Mouse (Mus musculus) lung, postnatal 0 days (tissue): Measurements from ENCODE around the gene Rergl. TPM values are rescaled to one million over a fixed set of nuclear protein-coding genes. Genes with fewer than 3 reads are reported as not detected.

Experiments used
- ATAC-seq: fragments of 200-750 bp; cut with Nextera tagmentation; 2 replicates; pipeline ENCODE4 v1.8.0; 2017; ENCODE audit warnings: moderate library complexity
- DNase-seq: peaks from one replicate; pipeline ENCODE4 v3.0.0-alpha.2; 2016; ENCODE audit warnings: low spot score
- H3K27ac ChIP-seq: fragments of 300-500 bp; sonication (generic); 2 replicates; pipeline ENCODE4 v1.5.1; 2014; ENCODE audit warnings: antibody characterized with exemption, mild to moderate bottlenecking, low read length, mixed read lengths
- H3K27me3 ChIP-seq: fragments of 300-500 bp; sonication (generic); replicated peaks from 2 replicates; pipeline ENCODE4 v1.6.1; 2014; ENCODE audit warnings: low read length, mixed read lengths; ENCODE audit not compliant: insufficient read depth
- H3K36me3 ChIP-seq: fragments of 300-500 bp; sonication (generic); 2 replicates; pipeline ENCODE4 v1.6.1; 2014; ENCODE audit warnings: low read length, mixed read lengths; ENCODE audit not compliant: insufficient read depth
- H3K4me1 ChIP-seq: fragments of 300-500 bp; sonication (generic); 2 replicates; pipeline ENCODE4 v1.6.1; 2014; ENCODE audit warnings: antibody characterized with exemption, low read depth, low read length, mixed read lengths; ENCODE audit not compliant: insufficient read depth
- H3K4me2 ChIP-seq: fragments of 300-500 bp; sonication (generic); replicated peaks from 2 replicates; pipeline ENCODE4 v1.6.1; 2014; ENCODE audit warnings: low read depth, mild to moderate bottlenecking, low read length, moderate library complexity, mixed read lengths
- H3K4me3 ChIP-seq: fragments of 300-500 bp; sonication (generic); 2 replicates; pipeline ENCODE4 v1.5.1; 2014; ENCODE audit warnings: low read depth, low read length
- H3K9ac ChIP-seq: fragments of 300-500 bp; sonication (generic); replicated peaks from 2 replicates; pipeline ENCODE4 v1.6.1; 2014; ENCODE audit warnings: low read depth, mild to moderate bottlenecking
- H3K9me3 ChIP-seq: fragments of 300-500 bp; sonication (generic); 2 replicates; pipeline ENCODE4 v1.6.1; 2016; ENCODE audit warnings: low read length, mixed read lengths
- CTCF ChIP-seq: IDR thresholded peaks from 2 replicates; pipeline ENCODE4 v1.5.1; 2016; ENCODE audit warnings: antibody characterized with exemption, mild to moderate bottlenecking
- EP300 ChIP-seq: IDR thresholded peaks from 2 replicates; pipeline ENCODE4 v1.6.1; 2016; ENCODE audit warnings: antibody characterized with exemption, mild to moderate bottlenecking, control low read depth
- WGBS: fragments of 180-500 bp; shearing (Covaris S2); extraction: QIAGEN DNeasy Blood & Tissue Kit; methylation state at CpG from one replicate; pipeline ENCODE4 v1.1.7; 2014; 5-methylcytosine and 5-hydroxymethylcytosine counted together
- polyA plus RNA-seq: library from polyadenylated mRNA; unstranded; fragments of >200 nt; fragmentation: Nextera tagmentation; extraction: Ambion mirVana; gene quantifications from 2 replicates; pipeline ENCODE4 v1.2.1, GENCODE M21; 2015

The Rergl gene
- polyA plus RNA-seq, 1 experiment from 2014 or later: not detected

DNA sequence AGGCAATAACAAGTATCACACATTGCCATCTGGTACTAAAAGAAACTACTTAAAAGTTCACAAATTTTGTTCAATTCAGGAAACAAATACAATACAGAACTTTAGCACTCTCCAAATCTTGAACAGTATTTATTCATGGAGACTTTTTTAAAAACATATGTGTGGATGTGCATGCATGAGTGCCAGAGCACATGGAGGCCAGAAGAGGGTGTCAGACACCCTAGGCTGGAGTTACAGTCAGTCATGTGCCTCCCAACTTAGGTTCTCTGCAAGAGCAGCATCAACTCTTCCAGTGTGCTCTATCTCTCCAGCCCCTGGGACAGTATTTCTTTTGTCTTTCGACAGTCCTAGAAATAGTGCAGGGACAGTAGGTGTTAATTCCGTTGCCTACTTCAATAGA is 37.5 kb downstream of the Rergl start:
- no peak overlapping the region for H3K4me2 ChIP-seq
- H3K9ac ChIP-seq: no peak overlapping the region
- no peak for TF ChIP-seq EP300
- TF ChIP-seq CTCF: no peak
- no peaks in the 10 kb centered on the region for H3K36me3 ChIP-seq
- WGBS: 82% methylated on average over 2 of the region's 2 CpGs
- H3K27ac ChIP-seq: no peak overlapping the region
- DNase-seq (no peak), ATAC-seq (no peak)
- H3K27me3 ChIP-seq: no peaks in the 10 kb centered on the region
- H3K4me3 ChIP-seq: no peak overlapping the region
- no peaks in the 10 kb centered on the region for H3K9me3 ChIP-seq
- H3K4me1 ChIP-seq: no peaks in the 10 kb centered on the region

- ATAC-seq: no peak
- no peaks in the 10 kb centered on the region for H3K9me3 ChIP-seq
- H3K4me1 ChIP-seq: no peaks in the 10 kb centered on the region
- H3K4me2 ChIP-seq: no peak overlapping the region
- H3K4me3 ChIP-seq: no peak overlapping the region
- DNase-seq: peak; percentile 6
- no peak overlapping the region for H3K9ac ChIP-seq
- H3K36me3 ChIP-seq: no peaks in the 10 kb centered on the region
- H3K27ac ChIP-seq: no peak overlapping the region
- H3K27me3 ChIP-seq: no peaks in the 10 kb centered on the region
- TF ChIP-seq CTCF (peak; percentile 43), EP300 (no peak)
- WGBS: 28% methylated on average over 5 of the region's 5 CpGs
Observed at GRCm38 (mm10) chr6:139461094-139461493, 40.7 kb downstream of the Rergl start.

- Histone ChIP-seq H3K4me3 (no peak overlapping the region), H3K4me2 (no peak overlapping the region), H3K4me1 (no peaks in the 10 kb centered on the region), H3K9ac (no peak overlapping the region), H3K27ac (no peak overlapping the region), H3K9me3 (no peaks in the 10 kb centered on the region), H3K27me3 (no peaks in the 10 kb centered on the region), H3K36me3 (no peaks in the 10 kb centered on the region)
- DNase-seq (no peak), ATAC-seq (no peak)
- WGBS: 79% methylated on average over 10 of the region's 10 CpGs
- TF ChIP-seq EP300 (no peak), CTCF (no peak)
Observed at GRCm38 (mm10) chr6:139460470-139460869, 41.3 kb downstream of the Rergl start.

DNA sequence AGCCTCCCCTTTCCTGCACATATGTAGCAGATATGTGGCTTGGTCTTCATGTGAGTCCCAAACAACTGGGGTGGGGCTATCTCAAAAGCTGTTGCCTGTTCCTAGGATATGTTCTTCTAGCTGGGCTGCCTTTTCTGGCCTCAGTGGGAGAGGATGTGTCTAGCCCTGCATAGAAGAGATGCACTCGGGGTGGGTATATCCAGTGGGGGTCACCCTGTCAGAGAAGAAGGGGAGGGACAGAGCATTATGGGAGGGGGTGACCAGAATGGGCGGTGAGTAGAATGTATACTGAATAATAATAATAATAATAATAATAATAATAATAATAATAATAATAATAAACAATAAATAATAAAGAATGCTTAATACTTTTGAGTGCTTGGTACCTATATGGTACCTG is 57.8 kb downstream of the Rergl start:
- no peak for TF ChIP-seq CTCF
- no peak for TF ChIP-seq EP300
- Histone ChIP-seq H3K9me3 (no peaks in the 10 kb centered on the region), H3K36me3 (no peaks in the 10 kb centered on the region), H3K9ac (no peak overlapping the region), H3K27me3 (no peaks in the 10 kb centered on the region), H3K4me1 (no peaks in the 10 kb centered on the region), H3K27ac (no peak overlapping the region), H3K4me2 (no peak overlapping the region), H3K4me3 (no peak overlapping the region)
- no peak for ATAC-seq
- no peak for DNase-seq
- 80% methylated on average over 2 of the region's 2 CpGs for WGBS

Other genes starting within 250 kb of the Rergl start
- 2.5 and 3.0 TPM in 2 replicates for gene Pik3c2g, start 85.2 kb upstream of the Rergl start, polyA plus RNA-seq